Mouse (Mus musculus): ENCODE data around the gene Zfp78. TPM values are rescaled to one million over a fixed set of nuclear protein-coding genes. Genes with fewer than 3 reads are reported as not detected.
A peak's percentile ranks its signal among the peaks of the same experiment; 100 is the strongest.
"Not testable (repeated sequence)": the region's sequence is repeated elsewhere in the genome, so short reads cannot be mapped to it uniquely, and the experiment has no call there.

Gene Zfp78
- polyA plus RNA-seq, 1 experiment from 2014 or later = 6.6 TPM

GRCm38 (mm10) chr7:6360477-6361060 is 2.5 kb upstream of the Zfp78 start:
- H3K27ac ChIP-seq = no peak overlapping the region
- no peak for ATAC-seq (ENCODE audit: low FRiP score)
- H3K4me2 ChIP-seq (replicated peaks) = no peak overlapping the region

GRCm38 (mm10) chr7:6361756-6362155 is 1.3 kb upstream of the Zfp78 start:
- H3K27ac ChIP-seq = peak overlapping the region; percentile 96
- peak overlapping the region; percentile 65 for H3K4me2 ChIP-seq (replicated peaks)
- no peaks in the 10 kb centered on the region for H3K9me3 ChIP-seq (ENCODE audit: control insufficient read depth, low read length)
- peak overlapping the region; percentile 42 for H3K4me3 ChIP-seq (replicated peaks; ENCODE audit: low read length)
- DNase-seq (ENCODE audit: low spot score) = no peak
- H3K27me3 ChIP-seq (ENCODE audit: control insufficient read depth, insufficient read depth, low read length) = no peaks in the 10 kb centered on the region
- H3K9ac ChIP-seq = peak overlapping the region; percentile 72
- ATAC-seq (ENCODE audit: low FRiP score) = no peak
- H3K36me3 ChIP-seq (replicated peaks; ENCODE audit: control insufficient read depth, insufficient read depth) = no peaks in the 10 kb centered on the region
- WGBS = 29% methylated on average over 7 of the region's 7 CpGs
- peaks cover 14% of the 10 kb centered on the region; the same call in 1 of the 2 replicates for H3K4me1 ChIP-seq (replicated peaks; ENCODE audit: control insufficient read depth, insufficient read depth, low read length)

More at GRCm38 (mm10) chr7:6360477-6361060, 2.5 kb upstream of the Zfp78 start:
- no peak overlapping the region for H3K9ac ChIP-seq
- H3K36me3 ChIP-seq (replicated peaks; ENCODE audit: control insufficient read depth, insufficient read depth) = no peaks in the 10 kb centered on the region
- WGBS = 21% methylated on average over 9 of the region's 9 CpGs
- H3K9me3 ChIP-seq (ENCODE audit: control insufficient read depth, low read length) = no peaks in the 10 kb centered on the region
- H3K27me3 ChIP-seq (ENCODE audit: control insufficient read depth, insufficient read depth, low read length) = no peaks in the 10 kb centered on the region
- H3K4me1 ChIP-seq (replicated peaks; ENCODE audit: control insufficient read depth, insufficient read depth, low read length) = peaks cover 14% of the 10 kb centered on the region; the same call in 1 of the 2 replicates
- no peak overlapping the region for H3K4me3 ChIP-seq (replicated peaks; ENCODE audit: low read length)
- DNase-seq (ENCODE audit: low spot score) = no peak

GRCm38 (mm10) chr7:6362268-6363046 is 623 bp upstream of the Zfp78 start:
- under 1% methylated on average over 38 of the region's 38 CpGs for WGBS
- peak; percentile 97 for DNase-seq (ENCODE audit: low spot score)
- H3K27ac ChIP-seq = peak overlapping the region; percentile 96

GRCm38 (mm10) chr7:6364761-6365160 is 1.7 kb downstream of the Zfp78 start:
- H3K4me3 ChIP-seq (replicated peaks; ENCODE audit: low read length) = no peak overlapping the region
- no peak overlapping the region for H3K27ac ChIP-seq
- H3K4me2 ChIP-seq (replicated peaks) = peak overlapping the region; percentile 65; the same call in 1 of the 2 replicates
- H3K4me1 ChIP-seq (replicated peaks; ENCODE audit: control insufficient read depth, insufficient read depth, low read length) = peaks cover 14% of the 10 kb centered on the region; the same call in 1 of the 2 replicates
- H3K36me3 ChIP-seq (replicated peaks; ENCODE audit: control insufficient read depth, insufficient read depth) = no peaks in the 10 kb centered on the region
- no peaks in the 10 kb centered on the region for H3K9me3 ChIP-seq (ENCODE audit: control insufficient read depth, low read length)
- DNase-seq (ENCODE audit: low spot score) (no peak), ATAC-seq (ENCODE audit: low FRiP score) (no peak)
- no peaks in the 10 kb centered on the region for H3K27me3 ChIP-seq (ENCODE audit: control insufficient read depth, insufficient read depth, low read length)
- no peak overlapping the region for H3K9ac ChIP-seq
- 67% methylated on average over 1 of the region's 1 CpGs for WGBS

More at GRCm38 (mm10) chr7:6362268-6363046, 623 bp upstream of the Zfp78 start:
- Histone ChIP-seq H3K9me3 (ENCODE audit: control insufficient read depth, low read length) (no peaks in the 10 kb centered on the region), H3K4me2 (replicated peaks) (peak overlapping the region; percentile 65), H3K36me3 (replicated peaks; ENCODE audit: control insufficient read depth, insufficient read depth) (no peaks in the 10 kb centered on the region), H3K4me3 (replicated peaks; ENCODE audit: low read length) (peak overlapping the region; percentile 42), H3K9ac (peak overlapping the region; percentile 72), H3K27me3 (ENCODE audit: control insufficient read depth, insufficient read depth, low read length) (no peaks in the 10 kb centered on the region), H3K4me1 (replicated peaks; ENCODE audit: control insufficient read depth, insufficient read depth, low read length) (peaks cover 14% of the 10 kb centered on the region; the same call in 1 of the 2 replicates)
- ATAC-seq (ENCODE audit: low FRiP score) = peak; percentile 93

- Histone ChIP-seq H3K27me3 (ENCODE audit: control insufficient read depth, insufficient read depth, low read length) (no peaks in the 10 kb centered on the region), H3K4me3 (replicated peaks; ENCODE audit: low read length) (no peak overlapping the region), H3K9ac (no peak overlapping the region), H3K27ac (no peak overlapping the region), H3K4me1 (replicated peaks; ENCODE audit: control insufficient read depth, insufficient read depth, low read length) (peaks cover 9% of the 10 kb centered on the region; the same call in 1 of the 2 replicates), H3K9me3 (ENCODE audit: control insufficient read depth, low read length) (no peaks in the 10 kb centered on the region), H3K4me2 (replicated peaks) (no peak overlapping the region), H3K36me3 (replicated peaks; ENCODE audit: control insufficient read depth, insufficient read depth) (no peaks in the 10 kb centered on the region)
- 91% methylated on average over 5 of the region's 5 CpGs for WGBS
- DNase-seq (ENCODE audit: low spot score) (no peak), ATAC-seq (ENCODE audit: low FRiP score) (no peak)
Measured at GRCm38 (mm10) chr7:6367185-6367584, 4.1 kb downstream of the Zfp78 start.

DNA sequence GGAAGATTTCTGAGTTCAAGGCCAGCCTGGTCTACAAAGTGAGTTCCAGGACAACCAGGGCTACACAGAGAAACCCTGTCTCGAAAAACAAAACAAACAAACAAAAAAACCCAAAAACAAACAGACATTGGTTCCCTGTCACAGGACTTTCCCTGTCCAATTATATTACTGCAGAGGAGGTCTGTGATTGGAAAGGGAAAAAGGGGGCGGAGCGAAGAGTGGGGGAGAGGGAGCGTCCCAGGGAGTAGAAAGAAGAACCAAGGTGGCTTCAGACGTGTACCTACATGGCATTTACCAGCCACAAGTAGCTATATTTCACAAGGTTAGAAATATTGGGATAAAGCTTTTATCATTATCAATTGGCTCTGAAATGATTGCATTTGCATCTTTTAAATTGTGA is 5.1 kb downstream of the Zfp78 start:
- not testable (repeated sequence) for H3K9ac ChIP-seq; ATAC-seq (ENCODE audit: low FRiP score)

DNA sequence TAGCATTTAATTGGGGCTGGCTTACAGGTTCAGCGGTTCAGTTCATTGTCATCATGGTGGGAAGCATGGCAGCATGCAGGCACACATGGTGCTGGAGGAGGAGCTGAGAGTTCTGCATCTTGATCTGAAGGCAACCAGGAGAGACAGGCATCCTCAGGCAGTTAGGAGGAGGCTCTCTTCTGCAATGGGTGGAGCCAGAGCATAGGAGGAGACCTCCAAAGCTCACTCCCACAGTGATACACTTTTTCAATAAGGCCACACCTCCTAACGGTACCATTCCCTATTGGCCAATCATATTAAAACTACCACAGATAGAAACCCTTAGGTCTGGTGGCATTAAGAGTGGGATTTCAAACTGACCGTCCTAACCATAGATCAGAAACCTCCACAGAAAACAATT is 6.4 kb downstream of the Zfp78 start:
- no peaks in the 10 kb centered on the region for H3K27me3 ChIP-seq (ENCODE audit: control insufficient read depth, insufficient read depth, low read length)
- no peak overlapping the region for H3K27ac ChIP-seq
- peaks cover 3% of the 10 kb centered on the region; the same call in 1 of the 2 replicates for H3K4me1 ChIP-seq (replicated peaks; ENCODE audit: control insufficient read depth, insufficient read depth, low read length)
- no peak for ATAC-seq (ENCODE audit: low FRiP score)
- no peak overlapping the region for H3K4me3 ChIP-seq (replicated peaks; ENCODE audit: low read length)
- peaks cover 5% of the 10 kb centered on the region; the same call in 1 of the 2 replicates for H3K36me3 ChIP-seq (replicated peaks; ENCODE audit: control insufficient read depth, insufficient read depth)
- no peaks in the 10 kb centered on the region for H3K9me3 ChIP-seq (ENCODE audit: control insufficient read depth, low read length)
- DNase-seq (ENCODE audit: low spot score) = no peak
- WGBS = 85% methylated on average over 3 of the region's 3 CpGs
- H3K9ac ChIP-seq = no peak overlapping the region
- H3K4me2 ChIP-seq (replicated peaks) = no peak overlapping the region

More for the DNA sequence above, 5.1 kb downstream of the Zfp78 start:
- not testable (repeated sequence) for H3K4me2 ChIP-seq (replicated peaks); DNase-seq (ENCODE audit: low spot score); H3K4me1 ChIP-seq (replicated peaks; ENCODE audit: control insufficient read depth, insufficient read depth, low read length); H3K36me3 ChIP-seq (replicated peaks; ENCODE audit: control insufficient read depth, insufficient read depth); H3K27ac ChIP-seq; H3K4me3 ChIP-seq (replicated peaks; ENCODE audit: low read length); H3K27me3 ChIP-seq (ENCODE audit: control insufficient read depth, insufficient read depth, low read length); H3K9me3 ChIP-seq (ENCODE audit: control insufficient read depth, low read length)
- WGBS = 90% methylated on average over 5 of the region's 5 CpGs

- Histone ChIP-seq H3K36me3 (replicated peaks; ENCODE audit: control insufficient read depth, insufficient read depth) (peaks cover 13% of the 10 kb centered on the region; the same call in 1 of the 2 replicates), H3K9ac (no peak overlapping the region), H3K27me3 (ENCODE audit: control insufficient read depth, insufficient read depth, low read length) (no peaks in the 10 kb centered on the region), H3K9me3 (ENCODE audit: control insufficient read depth, low read length) (no peaks in the 10 kb centered on the region), H3K27ac (no peak overlapping the region), H3K4me3 (replicated peaks; ENCODE audit: low read length) (no peak overlapping the region), H3K4me1 (replicated peaks; ENCODE audit: control insufficient read depth, insufficient read depth, low read length) (no peaks in the 10 kb centered on the region), H3K4me2 (replicated peaks) (no peak overlapping the region)
- no peak for ATAC-seq (ENCODE audit: low FRiP score)
- DNase-seq (ENCODE audit: low spot score) = no peak
- WGBS = 90% methylated on average over 3 of the region's 3 CpGs
Measured at GRCm38 (mm10) chr7:6372993-6373392, 9.9 kb downstream of the Zfp78 start.

- ATAC-seq (ENCODE audit: low FRiP score) (no peak), DNase-seq (ENCODE audit: low spot score) (no peak)
- Histone ChIP-seq H3K4me1 (replicated peaks; ENCODE audit: control insufficient read depth, insufficient read depth, low read length) (peaks cover 6% of the 10 kb centered on the region; the same call in 1 of the 2 replicates), H3K4me2 (replicated peaks) (no peak overlapping the region), H3K4me3 (replicated peaks; ENCODE audit: low read length) (no peak overlapping the region), H3K9me3 (ENCODE audit: control insufficient read depth, low read length) (no peaks in the 10 kb centered on the region), H3K36me3 (replicated peaks; ENCODE audit: control insufficient read depth, insufficient read depth) (0 out of 2 replicates have a peak, but pooled peaks cover 18% of the 10 kb centered on the region), H3K27ac (no peak overlapping the region), H3K27me3 (ENCODE audit: control insufficient read depth, insufficient read depth, low read length) (no peaks in the 10 kb centered on the region), H3K9ac (no peak overlapping the region)
- 90% methylated on average over 8 of the region's 8 CpGs for WGBS
Measured at GRCm38 (mm10) chr7:6378441-6378840, 15.4 kb downstream of the Zfp78 start.

All from hindbrain, embryonic 14.5 days (tissue).